Mouse (Mus musculus) stomach, embryonic 14.5 days (tissue): ENCODE data around the gene Nck1. TPM values are rescaled to one million over a fixed set of nuclear protein-coding genes. Genes with fewer than 3 reads are reported as not detected.

Experiments
- ATAC-seq: fragments of 200-750 bp; cut with Nextera tagmentation; 2 replicates; pipeline ENCODE4 v1.8.0; 2017; ENCODE audit warnings: low read depth, moderate TSS enrichment; ENCODE audit not compliant: insufficient number of reproducible peaks, insufficient read depth, low FRiP score
- H3K27ac ChIP-seq: fragments of 300-500 bp; sonication (generic); 2 replicates; pipeline ENCODE4 v1.5.1; 2014; ENCODE audit warnings: mild to moderate bottlenecking, low read length, moderate library complexity, mixed read lengths
- H3K27me3 ChIP-seq: fragments of 300-500 bp; sonication (generic); 2 replicates; pipeline ENCODE4 v1.6.1; 2014; ENCODE audit warnings: low read length, control low read depth, mixed read lengths; ENCODE audit not compliant: control insufficient read depth, insufficient read depth
- H3K36me3 ChIP-seq: fragments of 300-500 bp; sonication (generic); 2 replicates; pipeline ENCODE4 v1.6.1; 2014; ENCODE audit warnings: mild to moderate bottlenecking, control low read depth, low read length, moderate library complexity, mixed read lengths; ENCODE audit not compliant: control insufficient read depth, insufficient read depth
- H3K4me1 ChIP-seq: fragments of 300-500 bp; sonication (generic); 2 replicates; pipeline ENCODE4 v1.6.1; 2014; ENCODE audit warnings: low read length, control low read depth, mixed read lengths; ENCODE audit not compliant: control insufficient read depth, insufficient read depth
- H3K4me2 ChIP-seq: fragments of 300-500 bp; sonication (generic); replicated peaks from 2 replicates; pipeline ENCODE4 v1.6.1; 2014; ENCODE audit warnings: low read depth, low read length, control low read depth
- H3K4me3 ChIP-seq: fragments of 300-500 bp; sonication (generic); 2 replicates; pipeline ENCODE4 v1.5.1; 2014; ENCODE audit warnings: low read depth, low read length, control low read depth
- H3K9ac ChIP-seq: fragments of 300-500 bp; sonication (generic); replicated peaks from 2 replicates; pipeline ENCODE4 v1.6.1; 2014; ENCODE audit warnings: low read depth, mild to moderate bottlenecking, control low read depth, low read length, moderate library complexity, mixed read lengths
- H3K9me3 ChIP-seq: fragments of 300-500 bp; sonication (generic); 2 replicates; pipeline ENCODE4 v1.6.1; 2016; ENCODE audit warnings: low read depth, low read length, control low read depth; ENCODE audit not compliant: control insufficient read depth
- WGBS: fragments of 180-500 bp; shearing (Covaris S2); extraction: QIAGEN DNeasy Blood & Tissue Kit; methylation state at CpG from one replicate; pipeline ENCODE4 v1.1.7; 2014; 5-methylcytosine and 5-hydroxymethylcytosine counted together
- polyA plus RNA-seq: library from polyadenylated mRNA; unstranded; fragments of >200 nt; fragmentation: Nextera tagmentation; extraction: Ambion mirVana; gene quantifications from 2 replicates; pipeline ENCODE4 v1.2.1, GENCODE M21; 2014

Gene Nck1
- polyA plus RNA-seq, 1 experiment from 2014 or later: 67.4 TPM

- no peak overlapping the region for H3K4me3 ChIP-seq
- H3K4me1 ChIP-seq: no peaks in the 10 kb centered on the region
- no peaks in the 10 kb centered on the region for H3K27me3 ChIP-seq
Measured at GRCm38 (mm10) chr9:100488056-100488713, 57.7 kb downstream of the Nck1 start.

GRCm38 (mm10) chr9:100486431-100486830 lies 59.5 kb downstream of the Nck1 start, which contains the start of gene Il20rb:
Il20rb (minus strand) TSS chr9:100486788.
- no peak within 1 kb of the TSS for H3K27ac ChIP-seq
- no peaks in the 10 kb centered on the region for H3K27me3 ChIP-seq
- 0 out of 2 replicates have a peak, but pooled peaks cover 3% of the 10 kb centered on the region for H3K36me3 ChIP-seq
- H3K4me3 ChIP-seq: no peak within 1 kb of the TSS
- H3K4me1 ChIP-seq: no peaks in the 10 kb centered on the region
- H3K9ac ChIP-seq: no peak within 1 kb of the TSS
- H3K9me3 ChIP-seq: no peaks in the 10 kb centered on the region
- no peak for ATAC-seq
- H3K4me2 ChIP-seq: no peak within 1 kb of the TSS
- WGBS: 90% methylated on average over 5 of the region's 5 CpGs

More at GRCm38 (mm10) chr9:100488056-100488713, 57.7 kb downstream of the Nck1 start:
- Histone ChIP-seq H3K4me2 (no peak overlapping the region), H3K9me3 (no peaks in the 10 kb centered on the region), H3K9ac (no peak overlapping the region), H3K36me3 (0 out of 2 replicates have a peak, but pooled peaks cover 3% of the 10 kb centered on the region), H3K27ac (no peak overlapping the region)
- ATAC-seq: peak; percentile 74
- 46% methylated on average over 7 of the region's 7 CpGs for WGBS

DNA sequence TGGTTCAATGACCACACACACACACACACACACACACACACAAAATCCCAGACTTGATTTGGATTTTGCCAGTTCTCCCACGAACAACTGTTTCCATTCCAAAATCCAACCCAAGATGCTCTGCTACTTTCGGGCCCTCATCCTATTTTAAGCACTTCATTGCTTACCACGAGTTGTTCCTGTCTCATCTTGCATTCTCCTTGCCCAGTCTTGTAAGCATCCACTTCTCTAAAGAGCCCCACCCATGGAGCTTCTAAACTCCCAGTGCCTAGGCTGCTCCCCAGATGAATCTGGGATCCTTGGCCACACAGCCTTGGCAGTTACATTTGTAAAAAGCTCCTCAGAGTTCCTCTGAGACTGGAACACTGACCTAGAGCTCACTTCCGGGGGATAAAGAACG lies 62.6 kb downstream of the Nck1 start:
- 81% methylated on average over 5 of the region's 5 CpGs for WGBS
- Histone ChIP-seq H3K9ac (no peak overlapping the region), H3K4me2 (no peak overlapping the region), H3K4me1 (no peaks in the 10 kb centered on the region), H3K4me3 (no peak overlapping the region), H3K27ac (no peak overlapping the region), H3K27me3 (no peaks in the 10 kb centered on the region), H3K9me3 (no peaks in the 10 kb centered on the region), H3K36me3 (0 out of 2 replicates have a peak, but pooled peaks cover 3% of the 10 kb centered on the region)
- ATAC-seq: no peak

- Histone ChIP-seq H3K27me3 (no peaks in the 10 kb centered on the region), H3K4me1 (no peaks in the 10 kb centered on the region), H3K36me3 (0 out of 2 replicates have a peak, but pooled peaks cover 3% of the 10 kb centered on the region), H3K27ac (no peak overlapping the region), H3K4me2 (no peak overlapping the region), H3K4me3 (no peak overlapping the region), H3K9ac (no peak overlapping the region), H3K9me3 (peaks cover 10% of the 10 kb centered on the region; the same call in 1 of the 2 replicates)
- 86% methylated on average over 6 of the region's 6 CpGs for WGBS
- ATAC-seq: no peak
Measured at GRCm38 (mm10) chr9:100481626-100482025, 64.3 kb downstream of the Nck1 start.

- no peaks in the 10 kb centered on the region for H3K4me1 ChIP-seq
- H3K36me3 ChIP-seq: no peaks in the 10 kb centered on the region
- H3K4me3 ChIP-seq: no peak overlapping the region
- no peak for ATAC-seq
- no peak overlapping the region for H3K4me2 ChIP-seq
- no peak overlapping the region for H3K9ac ChIP-seq
- no peak overlapping the region for H3K27ac ChIP-seq
- H3K9me3 ChIP-seq: peaks cover 11% of the 10 kb centered on the region; the same call in 1 of the 2 replicates
- WGBS: 88% methylated on average over 1 of the region's 1 CpGs
- no peaks in the 10 kb centered on the region for H3K27me3 ChIP-seq
Measured at GRCm38 (mm10) chr9:100474056-100474455, 71.9 kb downstream of the Nck1 start.

GRCm38 (mm10) chr9:100473361-100473760 lies 72.6 kb downstream of the Nck1 start:
- H3K9me3 ChIP-seq: peaks cover 11% of the 10 kb centered on the region; the same call in 1 of the 2 replicates
- ATAC-seq: no peak
- H3K4me2 ChIP-seq: no peak overlapping the region
- 82% methylated on average over 6 of the region's 6 CpGs for WGBS
- H3K27ac ChIP-seq: no peak overlapping the region
- no peak overlapping the region for H3K4me3 ChIP-seq
- H3K4me1 ChIP-seq: no peaks in the 10 kb centered on the region
- H3K27me3 ChIP-seq: no peaks in the 10 kb centered on the region
- no peaks in the 10 kb centered on the region for H3K36me3 ChIP-seq
- H3K9ac ChIP-seq: no peak overlapping the region

DNA sequence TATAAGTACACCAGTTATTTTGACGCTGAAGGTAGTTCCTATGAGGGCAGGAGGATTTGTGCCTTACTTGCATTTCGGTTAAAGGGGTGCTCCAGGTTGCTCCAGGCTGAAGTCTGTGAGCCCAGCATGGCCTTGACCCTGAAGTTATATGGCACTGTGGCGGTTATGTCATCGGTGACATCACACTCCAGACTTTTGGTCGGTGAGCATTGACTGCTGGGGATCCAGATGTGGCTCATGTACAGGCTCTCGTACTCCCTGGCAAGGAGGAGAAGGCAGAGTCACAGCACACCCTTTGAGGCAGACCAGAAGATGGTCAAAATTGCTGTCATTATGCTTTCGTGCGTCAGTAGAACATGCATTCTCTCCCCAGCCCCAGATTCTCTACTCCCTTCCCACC lies 73.0 kb downstream of the Nck1 start:
- no peaks in the 10 kb centered on the region for H3K36me3 ChIP-seq
- peaks cover 11% of the 10 kb centered on the region; the same call in 1 of the 2 replicates for H3K9me3 ChIP-seq
- no peak overlapping the region for H3K4me2 ChIP-seq
- ATAC-seq: no peak
- H3K4me1 ChIP-seq: no peaks in the 10 kb centered on the region
- no peak overlapping the region for H3K27ac ChIP-seq
- no peak overlapping the region for H3K4me3 ChIP-seq
- H3K27me3 ChIP-seq: no peaks in the 10 kb centered on the region
- no peak overlapping the region for H3K9ac ChIP-seq
- WGBS: 90% methylated on average over 8 of the region's 8 CpGs

DNA sequence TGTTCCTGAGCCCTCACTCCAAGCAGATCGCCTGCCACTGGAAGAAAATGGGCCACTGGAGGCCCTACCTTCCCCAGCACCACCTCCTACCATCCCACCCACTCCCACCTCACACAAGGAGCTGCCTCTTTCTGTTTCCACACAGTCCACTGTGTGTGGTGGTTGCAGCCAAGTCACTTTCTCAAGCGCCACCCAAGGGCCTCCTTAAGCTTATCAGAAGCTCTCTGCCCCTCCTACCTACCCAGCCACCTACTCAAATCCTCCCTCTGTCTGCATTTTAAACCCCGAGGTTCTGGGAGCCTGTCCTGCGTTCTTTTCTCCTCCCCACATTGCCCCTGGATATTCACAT lies 74.4 kb downstream of the Nck1 start:
- WGBS: 78% methylated on average over 4 of the region's 4 CpGs
- H3K27me3 ChIP-seq: no peaks in the 10 kb centered on the region
- no peak overlapping the region for H3K27ac ChIP-seq
- no peaks in the 10 kb centered on the region for H3K36me3 ChIP-seq
- no peaks in the 10 kb centered on the region for H3K4me1 ChIP-seq
- no peak for ATAC-seq
- no peak overlapping the region for H3K4me3 ChIP-seq
- no peak overlapping the region for H3K4me2 ChIP-seq
- no peak overlapping the region for H3K9ac ChIP-seq
- H3K9me3 ChIP-seq: peaks cover 1% of the 10 kb centered on the region; the same call in 1 of the 2 replicates
